Comparison of ENCODE assay signal across 15 mouse cellular contexts in genomic region chr5:32350551-32351256, GRCm38 (mm10).
A peak's percentile ranks its signal among the peaks of the same experiment; 100 is the strongest.
DNase-seq lines count a peak whose midpoint lies in the region; ATAC-seq lines count a peak whose summit lies in the region.
"Had no signal": no experiment of that assay in that cellular context is flagged by ENCODE, and none has a peak within 500 bp of the region (broad histone marks: within the 10 kb centered on the region; RNA-seq: fewer than 3 reads in every experiment).

No protein-coding gene starts in this region.

- peaks cover 38% of the 10 kb centered on the region for H3K4me1 ChIP-seq in heart, embryonic 15.5 days (replicated peaks)
- H3K4me1 ChIP-seq in forebrain, embryonic 16.5 days (replicated peaks; ENCODE audit: control insufficient read depth, insufficient read depth, low read length), result peaks cover 8% of the 10 kb centered on the region
- H3K4me1 ChIP-seq: midbrain, embryonic 13.5 days; neural tube, embryonic 12.5 days had no signal

- no peak overlapping the region for H3K4me3 ChIP-seq in heart, embryonic 15.5 days
- H3K4me3 ChIP-seq in forebrain, embryonic 16.5 days (replicated peaks; ENCODE audit: low read length), result no peak overlapping the region
- H3K4me3 ChIP-seq: embryonic facial prominence, embryonic 10.5 days; forebrain, embryonic 10.5 days; midbrain, embryonic 13.5 days; neural tube, embryonic 12.5 days had no signal

- intact Hi-C loops in heart, postnatal 25 days (cut with DNase I), result loop anchor here (5.0 kb wide), 1 partner anchor 62 kb away; no protein-coding TSS in a partner anchor

- no peaks in the 10 kb centered on the region for H3K36me3 ChIP-seq in heart, embryonic 15.5 days
- H3K36me3 ChIP-seq in forebrain, embryonic 16.5 days (ENCODE audit: control insufficient read depth, insufficient read depth), result no peaks in the 10 kb centered on the region
- H3K36me3 ChIP-seq: embryonic facial prominence, embryonic 10.5 days; forebrain, embryonic 10.5 days; midbrain, embryonic 13.5 days; neural tube, embryonic 12.5 days had no signal

- WGBS in heart, embryonic 15.5 days, result 51% methylated on average over 3 of the region's 3 CpGs
- WGBS in forebrain, embryonic 16.5 days, result 80% methylated on average over 3 of the region's 3 CpGs

- no peaks in the 10 kb centered on the region for H3K9me3 ChIP-seq in heart, embryonic 15.5 days (replicated peaks)
- no peaks in the 10 kb centered on the region for H3K9me3 ChIP-seq in forebrain, embryonic 16.5 days (ENCODE audit: control insufficient read depth, low read length)
- H3K9me3 ChIP-seq: embryonic facial prominence, embryonic 10.5 days; forebrain, embryonic 10.5 days; midbrain, embryonic 13.5 days; neural tube, embryonic 12.5 days had no signal

- no peaks in the 10 kb centered on the region for H3K27me3 ChIP-seq in heart, embryonic 15.5 days
- no peaks in the 10 kb centered on the region for H3K27me3 ChIP-seq in forebrain, embryonic 16.5 days (replicated peaks; ENCODE audit: control insufficient read depth, insufficient read depth, low read length)
- H3K27me3 ChIP-seq: midbrain, embryonic 13.5 days; neural tube, embryonic 12.5 days had no signal

- no peak overlapping the region for H3K4me2 ChIP-seq in heart, embryonic 15.5 days
- no peak overlapping the region for H3K4me2 ChIP-seq in forebrain, embryonic 16.5 days (ENCODE audit: low read length)
- H3K4me2 ChIP-seq: midbrain, embryonic 13.5 days; neural tube, embryonic 12.5 days had no signal

- H3K27ac ChIP-seq in heart, embryonic 15.5 days, result peak overlapping the region; percentile 85
- no peak overlapping the region for H3K27ac ChIP-seq in forebrain, embryonic 16.5 days (ENCODE audit: low read length)
- H3K27ac ChIP-seq: embryonic facial prominence, embryonic 10.5 days; forebrain, embryonic 10.5 days; midbrain, embryonic 13.5 days; neural tube, embryonic 12.5 days had no signal

- no peak overlapping the region for H3K9ac ChIP-seq in heart, embryonic 15.5 days
- H3K9ac ChIP-seq in forebrain, embryonic 16.5 days (replicated peaks; ENCODE audit: low read depth, low read length), result no peak overlapping the region
- H3K9ac ChIP-seq: midbrain, embryonic 13.5 days; neural tube, embryonic 12.5 days had no signal

- DNase-seq in heart, adult 11 months, result peak; percentile 96
- no peak for DNase-seq in heart, postnatal 25 days (ENCODE audit: low spot score)
- DNase-seq in brain, adult 2 months (ENCODE audit: low read depth, low spot score), result peak; percentile 29
- peak; percentile 67 for DNase-seq in lung, postnatal 36 days
- DNase-seq in cerebellum, adult 11-12 months, result no peak
- DNase-seq: cerebellum, postnatal 10 days; layer of hippocampus, adult 9-11 months had no signal

- ATAC-seq in heart, embryonic 15.5 days (replicated peaks; ENCODE audit: insufficient number of reproducible peaks, insufficient read depth, low FRiP score, low read depth), result no peak
- ATAC-seq in forebrain, embryonic 16.5 days, result no peak
- no peak for ATAC-seq in erythroid progenitor cell, adult 5-6 weeks (replicated peaks; ENCODE audit: low FRiP score, poor library complexity, severe bottlenecking)
- ATAC-seq: inflammation-experienced regulatory T-cells, adult 6 months; midbrain, embryonic 13.5 days had no signal

Comparison
In these comparisons a context has a peak if more than half of its experiments do, and no peak if none do; other contexts are left out.
1. DNase-seq: peak in heart, adult 11 months (single experiment), brain, adult 2 months (single experiment) and lung, postnatal 36 days (single experiment); none in heart, postnatal 25 days (single experiment) and cerebellum, adult 11-12 months (single experiment).